Comparison of ENCODE assay signal across 18 mouse cellular contexts in genomic region chr13:38351996-38352395, GRCm38 (mm10). TPM values are rescaled to one million over a fixed set of nuclear protein-coding genes. Genes with fewer than 3 reads are reported as not detected.
DNase-seq lines count a peak whose midpoint lies in the region; ATAC-seq and TF ChIP-seq lines count a peak whose summit lies in the region.
"Had no signal": no experiment of that assay in that cellular context is flagged by ENCODE, and none has a peak within 500 bp of the region (broad histone marks: within the 10 kb centered on the region; RNA-seq: fewer than 3 reads in every experiment).

No protein-coding gene starts in this region.

- H3K4me2 ChIP-seq in stomach, embryonic 14.5 days (replicated peaks; ENCODE audit: low read depth, low read length), result no peak overlapping the region
- no peak overlapping the region for H3K4me2 ChIP-seq in stomach, postnatal 0 days (replicated peaks; ENCODE audit: low read depth)
- H3K4me2 ChIP-seq: embryonic facial prominence, embryonic 13.5 days; midbrain, embryonic 15.5 days; neural tube, embryonic 15.5 days had no signal

- no peak for TF ChIP-seq CTCF in stomach, postnatal 0 days (IDR thresholded peaks at IDR 0.05; ENCODE audit: low read depth)
- no peak for TF ChIP-seq CTCF in kidney, adult 2 months (conservative IDR thresholded peaks at IDR 0.05; ENCODE audit: insufficient read depth, insufficient read length, low read depth, low read length)

- no peak for TF ChIP-seq POLR2A in kidney, adult 2 months (IDR thresholded peaks at IDR 0.05; ENCODE audit: low read depth, low read length)

- no peaks in the 10 kb centered on the region for H3K36me3 ChIP-seq in stomach, embryonic 14.5 days (ENCODE audit: control insufficient read depth, insufficient read depth, low read length)
- no peaks in the 10 kb centered on the region for H3K36me3 ChIP-seq in stomach, postnatal 0 days (ENCODE audit: control insufficient read depth, insufficient read depth, low read length)
- H3K36me3 ChIP-seq in kidney, adult 2 months (ENCODE audit: control insufficient read depth, insufficient read depth, low read length), result no peaks in the 10 kb centered on the region
- H3K36me3 ChIP-seq in limb, embryonic 10.5 days, result no peaks in the 10 kb centered on the region
- H3K36me3 ChIP-seq: embryonic facial prominence, embryonic 13.5 days; midbrain, embryonic 15.5 days; neural tube, embryonic 15.5 days had no signal

- no peak for DNase-seq in stomach, postnatal 0 days (ENCODE audit: low spot score)
- peak; percentile 89 for DNase-seq in kidney, adult 2 months
- peak; percentile 39 for DNase-seq in limb, embryonic 10.5 days (ENCODE audit: low spot score)
- DNase-seq in spleen, adult 12 weeks (ENCODE audit: low spot score), result no peak
- no peak for DNase-seq in thymus, postnatal 0 days (ENCODE audit: low spot score)
- no peak for DNase-seq in cerebellum, postnatal 14 days
- DNase-seq: adrenal gland, postnatal 25 days; cerebellum, adult 18-20 months; heart, postnatal 14 days; lung, postnatal 36 days; thymus, postnatal 4 days had no signal

- TF ChIP-seq EP300 in stomach, postnatal 0 days (optimal IDR thresholded peaks at IDR 0.05), result no peak

- H3K27me3 ChIP-seq in stomach, embryonic 14.5 days (ENCODE audit: control insufficient read depth, insufficient read depth, low read length), result peaks cover 15% of the 10 kb centered on the region; the same call in 1 of the 2 replicates
- peaks cover 2% of the 10 kb centered on the region; the same call in 1 of the 2 replicates for H3K27me3 ChIP-seq in stomach, postnatal 0 days (ENCODE audit: control insufficient read depth, insufficient read depth, low read length)
- no peaks in the 10 kb centered on the region for H3K27me3 ChIP-seq in kidney, adult 2 months (replicated peaks; ENCODE audit: control insufficient read depth, insufficient read depth, low read length)
- H3K27me3 ChIP-seq in limb, embryonic 10.5 days (ENCODE audit: low read depth, poor library complexity, severe bottlenecking), result peaks cover 42% of the 10 kb centered on the region
- H3K27me3 ChIP-seq: CH12.LX had no signal

- WGBS in stomach, embryonic 14.5 days, result 26% methylated on average over 5 of the region's 5 CpGs
- 31% methylated on average over 5 of the region's 5 CpGs for WGBS in stomach, postnatal 0 days
- 31% methylated on average over 5 of the region's 5 CpGs for WGBS in kidney, adult 2 months
- 15% methylated on average over 5 of the region's 5 CpGs for WGBS in limb, embryonic 10.5 days

- no peak overlapping the region for H3K4me3 ChIP-seq in stomach, embryonic 14.5 days (ENCODE audit: low read depth, low read length)
- H3K4me3 ChIP-seq in stomach, postnatal 0 days (ENCODE audit: low read depth, low read length), result no peak overlapping the region
- no peak overlapping the region for H3K4me3 ChIP-seq in kidney, adult 2 months (ENCODE audit: insufficient read depth, low read depth, low read length)
- H3K4me3 ChIP-seq in limb, embryonic 10.5 days, result no peak overlapping the region
- H3K4me3 ChIP-seq: embryonic facial prominence, embryonic 13.5 days; midbrain, embryonic 15.5 days; neural tube, embryonic 15.5 days had no signal

- no peaks in the 10 kb centered on the region for H3K9me3 ChIP-seq in stomach, embryonic 14.5 days (ENCODE audit: control insufficient read depth, low read depth, low read length)
- H3K9me3 ChIP-seq in stomach, postnatal 0 days (ENCODE audit: control insufficient read depth, low read length), result no peaks in the 10 kb centered on the region
- no peaks in the 10 kb centered on the region for H3K9me3 ChIP-seq in limb, embryonic 10.5 days (replicated peaks)
- H3K9me3 ChIP-seq: embryonic facial prominence, embryonic 13.5 days; midbrain, embryonic 15.5 days; neural tube, embryonic 15.5 days had no signal

- H3K4me1 ChIP-seq in stomach, embryonic 14.5 days (ENCODE audit: control insufficient read depth, insufficient read depth, low read length), result peaks cover 9% of the 10 kb centered on the region; the same call in 1 of the 2 replicates
- no peaks in the 10 kb centered on the region for H3K4me1 ChIP-seq in stomach, postnatal 0 days (replicated peaks; ENCODE audit: control insufficient read depth, insufficient read depth)
- H3K4me1 ChIP-seq in kidney, adult 2 months (ENCODE audit: control insufficient read depth, insufficient read depth, low read length), result peaks cover 17% of the 10 kb centered on the region; the same call in 1 of the 2 replicates
- H3K4me1 ChIP-seq in limb, embryonic 10.5 days, result peaks cover 11% of the 10 kb centered on the region

- H3K9ac ChIP-seq in stomach, embryonic 14.5 days (replicated peaks; ENCODE audit: low read depth, low read length), result no peak overlapping the region
- H3K9ac ChIP-seq in stomach, postnatal 0 days (ENCODE audit: low read length), result no peak overlapping the region
- H3K9ac ChIP-seq: embryonic facial prominence, embryonic 13.5 days; midbrain, embryonic 15.5 days; neural tube, embryonic 15.5 days had no signal

- no peak overlapping the region for H3K27ac ChIP-seq in stomach, embryonic 14.5 days (ENCODE audit: low read length)
- H3K27ac ChIP-seq in stomach, postnatal 0 days (replicated peaks), result no peak overlapping the region
- peak overlapping the region; percentile 91 for H3K27ac ChIP-seq in kidney, adult 2 months (ENCODE audit: insufficient read depth, low read depth, low read length)
- no peak overlapping the region for H3K27ac ChIP-seq in limb, embryonic 10.5 days
- H3K27ac ChIP-seq: embryonic facial prominence, embryonic 13.5 days; midbrain, embryonic 15.5 days; neural tube, embryonic 15.5 days had no signal

- ATAC-seq in stomach, embryonic 14.5 days (ENCODE audit: insufficient number of reproducible peaks, insufficient read depth, low FRiP score, low read depth), result 0 out of 2 replicates have a peak, but pooled peaks have one; percentile 56
- ATAC-seq in stomach, postnatal 0 days (ENCODE audit: low FRiP score, low TSS enrichment), result no peak
- ATAC-seq: forebrain, embryonic 14.5 days; inflammation-experienced regulatory T-cells, adult 6 months; midbrain, embryonic 15.5 days had no signal

RNA-seq across cellular contexts. Expression of gene Bmp6, which starts 7.1 kb away (rescaled TPM):
- polyA plus RNA-seq in stomach, embryonic 14.5 days (2014; fragmentation: Nextera tagmentation; extraction: Ambion mirVana), result 1.8 and 3.1 TPM in 2 replicates
- 1.6 and 1.7 TPM in 2 replicates for polyA plus RNA-seq in stomach, postnatal 0 days (2015; fragmentation: Nextera tagmentation; extraction: Ambion mirVana)
- polyA plus RNA-seq in kidney, adult 2 months (2012; rRNA removed), result 63.5 and 67.0 TPM in 2 replicates
- polyA plus RNA-seq in limb, embryonic 10.5 days (2016; fragmentation: Nextera tagmentation; extraction: Ambion mirVana), result 0.23 and 0.30 TPM in 2 replicates
- polyA plus RNA-seq in thymus, postnatal 0 days (2015; fragmentation: Nextera tagmentation; extraction: Ambion mirVana), result 0.40 and 0.43 TPM in 2 replicates
- polyA plus RNA-seq: inflammation-experienced regulatory T-cells, adult 6 months had no signal

Comparison
In these comparisons a context has a peak if more than half of its experiments do, and no peak if none do; other contexts are left out.
1. DNase-seq: peak in kidney, adult 2 months (single experiment) and limb, embryonic 10.5 days (single experiment); none in stomach, postnatal 0 days (single experiment), spleen, adult 12 weeks (single experiment), thymus, postnatal 0 days (single experiment) and cerebellum, postnatal 14 days (0 of 2).
2. RNA of gene Bmp6, which starts 7.1 kb away (polyA plus RNA-seq): 63.5 to 67.0 TPM in kidney, adult 2 months; 1.8 to 3.1 TPM in stomach, embryonic 14.5 days, 1.6 to 1.7 TPM in stomach, postnatal 0 days, 0.40 to 0.43 TPM in thymus, postnatal 0 days and 0.23 to 0.30 TPM in limb, embryonic 10.5 days; every median in the first group is over 10 times any median in the second.